Comparison of ENCODE assay signal across 28 mouse cellular contexts in the genomic region with DNA sequence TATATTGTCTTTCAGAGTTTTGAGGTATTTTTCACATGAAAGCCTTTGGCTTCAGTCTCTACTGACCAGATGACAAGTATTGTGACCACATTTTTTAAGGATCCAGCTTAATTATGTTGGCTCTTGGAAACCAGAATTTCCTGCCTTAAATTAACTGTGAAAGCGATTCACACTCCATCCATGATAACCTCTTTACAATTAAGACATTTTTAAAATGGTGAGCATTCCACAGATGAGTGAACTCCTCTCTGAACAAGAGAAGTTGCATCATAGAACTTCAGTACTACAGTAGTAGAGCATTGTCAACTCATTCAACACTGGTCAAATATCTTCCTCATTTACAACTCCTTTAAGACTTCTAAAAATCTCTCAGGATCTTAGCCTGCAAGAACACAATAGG.
DNase-seq lines count a peak whose midpoint lies in the region; ATAC-seq and TF ChIP-seq lines count a peak whose summit lies in the region.
"Had no signal": no experiment of that assay in that cellular context is flagged by ENCODE, and none has a peak within 500 bp of the region (broad histone marks: within the 10 kb centered on the region; RNA-seq: fewer than 3 reads in every experiment).

No protein-coding gene starts in this region.

- peak; percentile 73 for DNase-seq in lung, embryonic 14.5 days
- DNase-seq in lung, adult 18-20 months, result no peak
- peak; percentile 58 for DNase-seq in lung, postnatal 0 days (ENCODE audit: low spot score)
- DNase-seq in lung, postnatal 14 days, result no peak
- DNase-seq in lung, postnatal 10 days, result peak; percentile 10
- DNase-seq in layer of hippocampus, postnatal 36 days, result no peak
- DNase-seq in gastrocnemius, postnatal 25 days, result no peak
- DNase-seq: adrenal gland, adult 2 months; adrenal gland, postnatal 14 days; B cell, adult 2 months; cerebellum, adult 11 months; cerebellum, adult 2 months; cerebellum, adult 9-11 months; cerebellum, postnatal 25 days; forebrain, postnatal 0 days; gastrocnemius, adult 2 months; gastrocnemius, postnatal 36 days; heart, adult 2 months; heart, postnatal 14 days; heart, postnatal 4 days had no signal

- ATAC-seq in lung, embryonic 14.5 days (ENCODE audit: insufficient read depth), result peak; percentile 76
- peak; percentile 73 for ATAC-seq in lung, postnatal 0 days
- ATAC-seq: forebrain, embryonic 14.5 days; forebrain, postnatal 0 days had no signal

- no peak overlapping the region for H3K4me3 ChIP-seq in lung, embryonic 14.5 days (ENCODE audit: low read depth, low read length)
- no peak overlapping the region for H3K4me3 ChIP-seq in lung, postnatal 0 days (ENCODE audit: low read depth, low read length)
- H3K4me3 ChIP-seq: embryonic facial prominence, embryonic 12.5 days; embryonic facial prominence, embryonic 15.5 days; gastrocnemius, adult 2 months; heart, adult 2 months; heart, embryonic 10.5 days; heart, embryonic 13.5 days had no signal

- H3K27ac ChIP-seq in lung, embryonic 14.5 days (ENCODE audit: low read depth), result no peak overlapping the region
- H3K27ac ChIP-seq in lung, postnatal 0 days (ENCODE audit: low read length), result 0 out of 2 replicates have a peak overlapping the region, but pooled peaks have one; percentile 20
- H3K27ac ChIP-seq: embryonic facial prominence, embryonic 12.5 days; embryonic facial prominence, embryonic 15.5 days; gastrocnemius, adult 2 months; heart, adult 2 months; heart, embryonic 10.5 days; heart, embryonic 13.5 days; hindbrain, embryonic 14.5 days had no signal

- H3K27me3 ChIP-seq in lung, embryonic 14.5 days (ENCODE audit: insufficient read depth, low read length), result no peaks in the 10 kb centered on the region
- H3K27me3 ChIP-seq in lung, postnatal 0 days (replicated peaks; ENCODE audit: insufficient read depth, low read length), result no peaks in the 10 kb centered on the region
- H3K27me3 ChIP-seq: CH12.LX; embryonic facial prominence, embryonic 12.5 days; embryonic facial prominence, embryonic 15.5 days; heart, embryonic 13.5 days had no signal

- H3K4me2 ChIP-seq in lung, embryonic 14.5 days, result no peak overlapping the region
- no peak overlapping the region for H3K4me2 ChIP-seq in lung, postnatal 0 days (replicated peaks; ENCODE audit: low read depth, low read length)
- H3K4me2 ChIP-seq: embryonic facial prominence, embryonic 12.5 days; embryonic facial prominence, embryonic 15.5 days; heart, embryonic 13.5 days; hindbrain, embryonic 14.5 days had no signal

- peak; percentile 29; the same call in 1 of the 2 replicates for TF ChIP-seq EP300 in lung, postnatal 0 days (IDR thresholded peaks at IDR 0.05)

- no peaks in the 10 kb centered on the region for H3K36me3 ChIP-seq in lung, embryonic 14.5 days (ENCODE audit: insufficient read depth)
- H3K36me3 ChIP-seq in lung, postnatal 0 days (ENCODE audit: insufficient read depth, low read length), result no peaks in the 10 kb centered on the region
- H3K36me3 ChIP-seq: embryonic facial prominence, embryonic 12.5 days; embryonic facial prominence, embryonic 15.5 days; G1E; heart, embryonic 10.5 days; heart, embryonic 13.5 days had no signal

- H3K4me1 ChIP-seq in lung, embryonic 14.5 days (ENCODE audit: insufficient read depth), result no peaks in the 10 kb centered on the region
- no peaks in the 10 kb centered on the region for H3K4me1 ChIP-seq in lung, postnatal 0 days (ENCODE audit: insufficient read depth, low read depth, low read length)
- H3K4me1 ChIP-seq: embryonic facial prominence, embryonic 12.5 days; embryonic facial prominence, embryonic 15.5 days had no signal

- WGBS in lung, embryonic 14.5 days, result 67% methylated on average over 1 of the region's 1 CpGs
- 59% methylated on average over 1 of the region's 1 CpGs for WGBS in lung, postnatal 0 days

- no peak for TF ChIP-seq CTCF in lung, embryonic 14.5 days (IDR thresholded peaks at IDR 0.05; ENCODE audit: low read depth)
- no peak for TF ChIP-seq CTCF in lung, postnatal 0 days (IDR thresholded peaks at IDR 0.05)

- no peaks in the 10 kb centered on the region for H3K9me3 ChIP-seq in lung, embryonic 14.5 days (ENCODE audit: low read depth, low read length)
- no peaks in the 10 kb centered on the region for H3K9me3 ChIP-seq in lung, postnatal 0 days (ENCODE audit: low read length)
- H3K9me3 ChIP-seq: embryonic facial prominence, embryonic 12.5 days; embryonic facial prominence, embryonic 15.5 days; G1E; heart, embryonic 10.5 days; heart, embryonic 13.5 days had no signal

- no peak overlapping the region for H3K9ac ChIP-seq in lung, embryonic 14.5 days
- H3K9ac ChIP-seq in lung, postnatal 0 days (replicated peaks; ENCODE audit: low read depth), result no peak overlapping the region
- H3K9ac ChIP-seq: embryonic facial prominence, embryonic 12.5 days; embryonic facial prominence, embryonic 15.5 days; forebrain, postnatal 0 days; heart, embryonic 13.5 days; hindbrain, embryonic 14.5 days had no signal

Comparison
In these comparisons a context has a peak if more than half of its experiments do, and no peak if none do; other contexts are left out.
1. DNase-seq: peak in lung, embryonic 14.5 days (single experiment), lung, postnatal 0 days (single experiment) and lung, postnatal 10 days (single experiment); none in lung, adult 18-20 months (0 of 2), lung, postnatal 14 days (single experiment), layer of hippocampus, postnatal 36 days (0 of 2) and gastrocnemius, postnatal 25 days (single experiment).